Mouse (Mus musculus) adrenal gland, postnatal 10 days (tissue): ENCODE data around the gene Kcnq5. TPM values are rescaled to one million over a fixed set of nuclear protein-coding genes. Genes with fewer than 3 reads are reported as not detected.
A peak's percentile ranks its signal among the peaks of the same experiment; 100 is the strongest.

ENCODE experiments used
- DNase-seq: peaks from one replicate; pipeline ENCODE4 v3.0.0; 2021; ENCODE audit warnings: mixed read lengths
- long read RNA-seq, 2 experiments: library from polyadenylated mRNA; stranded (forward); transcript quantifications; one replicate each; pipeline ENCODE4 v2.0.0; 2021
- total RNA-seq, 2 experiments: library from RNA; stranded (reverse); gene quantifications; 2 replicates each; pipeline ENCODE4 v1.2.3; 2021

The Kcnq5 gene
- total RNA-seq, result 1 to 10 TPM; 1.6 to 3.2 TPM
- long read RNA-seq, experiment 1, result 0 reads
- long read RNA-seq, experiment 2, result 0 reads

GRCm38 (mm10) chr1:21961251-21962082 is at the start of gene Kcnq5:
Gene Kcnq5, minus strand, starts transcription at chr1:21961942.
- DNase-seq, result peak; percentile 68

GRCm38 (mm10) chr1:21979755-21980154 is 18.0 kb upstream of the Kcnq5 start:
- DNase-seq, result no peak

- no peak for DNase-seq
These were observed 17.6 kb upstream of the Kcnq5 start for GRCm38 (mm10) chr1:21979292-21979691.

- DNase-seq, result no peak
These were observed 12.3 kb upstream of the Kcnq5 start for GRCm38 (mm10) chr1:21974040-21974439.

- DNase-seq, result no peak
These were observed 5.4 kb upstream of the Kcnq5 start for GRCm38 (mm10) chr1:21967139-21967538.

- no peak for DNase-seq
These were observed 1.4 kb upstream of the Kcnq5 start for GRCm38 (mm10) chr1:21962896-21963864.

- DNase-seq, result peak; percentile 12
These were observed 335 bp upstream of the Kcnq5 start for GRCm38 (mm10) chr1:21962083-21962471.

- peak; percentile 18 for DNase-seq
These were observed 1.1 kb downstream of the Kcnq5 start for GRCm38 (mm10) chr1:21960421-21961250.

- DNase-seq, result no peak
These were observed 2.0 kb downstream of the Kcnq5 start for GRCm38 (mm10) chr1:21959648-21960285.

GRCm38 (mm10) chr1:21958013-21958412 is 3.7 kb downstream of the Kcnq5 start:
- DNase-seq, result no peak

- no peak for DNase-seq
These were observed 20.9 kb downstream of the Kcnq5 start for GRCm38 (mm10) chr1:21940831-21941230.

- DNase-seq, result no peak
These were observed 34.6 kb downstream of the Kcnq5 start for GRCm38 (mm10) chr1:21927182-21927581.

GRCm38 (mm10) chr1:21923293-21923642 is 38.5 kb downstream of the Kcnq5 start:
- DNase-seq, result no peak

- no peak for DNase-seq
These were observed 39.0 kb downstream of the Kcnq5 start for GRCm38 (mm10) chr1:21922578-21923292.

- DNase-seq, result no peak
These were observed 42.5 kb downstream of the Kcnq5 start for GRCm38 (mm10) chr1:21919276-21919675.

GRCm38 (mm10) chr1:21896067-21896719 is 65.5 kb downstream of the Kcnq5 start:
- no peak for DNase-seq

GRCm38 (mm10) chr1:21883747-21884146 is 78.0 kb downstream of the Kcnq5 start:
- no peak for DNase-seq

- no peak for DNase-seq
These were observed 90.9 kb downstream of the Kcnq5 start for GRCm38 (mm10) chr1:21870889-21871288.

- no peak for DNase-seq
These were observed 93.3 kb downstream of the Kcnq5 start for GRCm38 (mm10) chr1:21868484-21868883.

GRCm38 (mm10) chr1:21856399-21856798 is 105.3 kb downstream of the Kcnq5 start:
- no peak for DNase-seq
